Mouse (Mus musculus): Measurements from ENCODE around the gene Pms2.

- no peak for TF ChIP-seq CTCF (IDR thresholded peaks at IDR 0.05; ENCODE audit: low read depth)
- no peak for TF ChIP-seq EP300 (IDR thresholded peaks at IDR 0.05; ENCODE audit: low read depth)
These were observed 838 bp upstream of the Pms2 start for GRCm38 (mm10) chr5:143908926-143909325.

Measured in liver, embryonic 14.5 days (tissue).